Comparison of ENCODE assay signal across 23 mouse cellular contexts in the genomic region with DNA sequence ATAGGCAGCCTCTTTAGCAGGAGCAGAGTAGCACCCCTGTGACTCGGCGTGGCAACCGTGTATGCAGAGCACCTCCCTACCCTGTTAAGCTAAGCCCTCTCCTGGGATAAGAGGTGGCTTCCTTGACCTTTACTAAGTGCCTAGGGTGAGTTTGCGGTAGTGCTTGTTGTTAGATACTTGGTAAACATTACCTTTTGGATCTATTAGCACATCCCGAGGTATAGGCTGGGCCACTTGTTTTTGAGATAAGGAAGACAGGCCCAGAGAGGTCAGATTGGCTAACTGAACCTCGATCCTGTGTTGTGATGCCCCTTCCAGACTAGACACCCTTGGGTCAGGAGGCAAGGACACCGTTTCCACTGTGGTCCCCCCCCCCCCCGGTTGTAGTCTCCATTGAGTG. TPM values are rescaled to one million over a fixed set of nuclear protein-coding genes. Genes with fewer than 3 reads are reported as not detected.
DNase-seq lines count a peak whose midpoint lies in the region; ATAC-seq and TF ChIP-seq lines count a peak whose summit lies in the region.
"Had no signal": no experiment of that assay in that cellular context is flagged by ENCODE, and none has a peak within 500 bp of the region (broad histone marks: within the 10 kb centered on the region; RNA-seq: fewer than 3 reads in every experiment).

No protein-coding gene starts in this region.

- no peaks in the 10 kb centered on the region for H3K9me3 ChIP-seq in liver, embryonic 13.5 days (replicated peaks)
- H3K9me3 ChIP-seq in liver, embryonic 11.5 days (ENCODE audit: control insufficient read depth, low read length), result no peaks in the 10 kb centered on the region
- H3K9me3 ChIP-seq in CH12.LX (replicated peaks; ENCODE audit: low read length), result no peaks in the 10 kb centered on the region
- no peaks in the 10 kb centered on the region for H3K9me3 ChIP-seq in stomach, postnatal 0 days (ENCODE audit: control insufficient read depth, low read length)
- H3K9me3 ChIP-seq: embryonic facial prominence, embryonic 10.5 days; embryonic facial prominence, embryonic 13.5 days; forebrain, embryonic 12.5 days; forebrain, embryonic 15.5 days; hindbrain, embryonic 12.5 days; hindbrain, embryonic 15.5 days had no signal

- H3K79me2 ChIP-seq in CH12.LX (replicated peaks; ENCODE audit: control insufficient read depth, extremely low read depth, insufficient read depth, poor library complexity, severe bottlenecking), result peaks cover 94% of the 10 kb centered on the region

- TF ChIP-seq POLR2A in CH12.LX (IDR thresholded peaks at IDR 0.05; ENCODE audit: low read depth, low read length), result no peak; the same call in 1 of the 2 replicates

- H3K4me2 ChIP-seq in liver, embryonic 13.5 days, result no peak overlapping the region
- H3K4me2 ChIP-seq in liver, embryonic 11.5 days, result no peak overlapping the region
- peak overlapping the region; percentile 73 for H3K4me2 ChIP-seq in CH12.LX (ENCODE audit: insufficient read depth, low read depth, poor library complexity, severe bottlenecking)
- H3K4me2 ChIP-seq in stomach, postnatal 0 days (replicated peaks; ENCODE audit: low read depth), result no peak overlapping the region
- H3K4me2 ChIP-seq: embryonic facial prominence, embryonic 13.5 days; forebrain, embryonic 12.5 days; forebrain, embryonic 15.5 days; heart, embryonic 11.5 days; hindbrain, embryonic 12.5 days; hindbrain, embryonic 15.5 days had no signal

- in situ Hi-C loops in CH12.LX (cut with MboI; ENCODE audit: low pct_ligation_motif_present, low pct_unique_long_range_greater_than_20kb, low sequenced_read_pairs), result no loop called here

- WGBS in liver, embryonic 13.5 days (ENCODE audit: insufficient replicate concordance), result 62% methylated on average over 8 of the region's 8 CpGs
- WGBS in liver, embryonic 11.5 days, result 62% methylated on average over 8 of the region's 8 CpGs
- 59% methylated on average over 8 of the region's 8 CpGs for WGBS in stomach, postnatal 0 days

- peaks cover 47% of the 10 kb centered on the region for H3K36me3 ChIP-seq in liver, embryonic 13.5 days
- peaks cover 8% of the 10 kb centered on the region; the same call in 1 of the 2 replicates for H3K36me3 ChIP-seq in liver, embryonic 11.5 days (ENCODE audit: control insufficient read depth, insufficient read depth, low read length)
- H3K36me3 ChIP-seq in CH12.LX (replicated peaks in 1 of 2; ENCODE audit: control insufficient read depth in 1 of 2, insufficient read depth in 1 of 2, low read length in 1 of 2), result peaks cover 29 to 73% of the 10 kb centered on the region in 2 experiments
- no peaks in the 10 kb centered on the region for H3K36me3 ChIP-seq in stomach, postnatal 0 days (ENCODE audit: control insufficient read depth, insufficient read depth, low read length)
- H3K36me3 ChIP-seq: forebrain, embryonic 15.5 days; hindbrain, embryonic 12.5 days; hindbrain, embryonic 15.5 days had no signal

- peaks cover 99% of the 10 kb centered on the region for H3K4me1 ChIP-seq in liver, embryonic 13.5 days (replicated peaks)
- H3K4me1 ChIP-seq in liver, embryonic 11.5 days (replicated peaks; ENCODE audit: control insufficient read depth, insufficient read depth, low read length), result peaks cover 84% of the 10 kb centered on the region
- peaks cover 66 to 98% of the 10 kb centered on the region in 2 experiments for H3K4me1 ChIP-seq in CH12.LX (ENCODE audit: control insufficient read depth in 1 of 2, insufficient read depth in 2 of 2)
- peaks cover 7% of the 10 kb centered on the region for H3K4me1 ChIP-seq in stomach, postnatal 0 days (replicated peaks; ENCODE audit: control insufficient read depth, insufficient read depth)

- H3K27ac ChIP-seq in liver, embryonic 13.5 days, result peak overlapping the region; percentile 9; the same call in 1 of the 2 replicates
- H3K27ac ChIP-seq in liver, embryonic 11.5 days (ENCODE audit: low read depth, low read length), result no peak overlapping the region
- peak overlapping the region; percentile 95 for H3K27ac ChIP-seq in CH12.LX (ENCODE audit: insufficient read depth, low read depth)
- no peak overlapping the region for H3K27ac ChIP-seq in stomach, postnatal 0 days (replicated peaks)
- H3K27ac ChIP-seq: embryonic facial prominence, embryonic 10.5 days; embryonic facial prominence, embryonic 13.5 days; forebrain, embryonic 12.5 days; forebrain, embryonic 15.5 days; hindbrain, embryonic 12.5 days; hindbrain, embryonic 15.5 days had no signal

- TF ChIP-seq EP300 in CH12.LX (IDR thresholded peaks at IDR 0.05; ENCODE audit: low read length), result no peak
- no peak for TF ChIP-seq EP300 in stomach, postnatal 0 days (optimal IDR thresholded peaks at IDR 0.05)

- no peak for TF ChIP-seq RAD21 in CH12.LX (IDR thresholded peaks at IDR 0.05; ENCODE audit: low read depth, low read length)

- DNase-seq in adrenal gland, postnatal 25 days, result peak; percentile 0
- DNase-seq in adrenal gland, adult (ENCODE audit: inconsistent age in 2 of 2, low spot score in 1 of 2), result no peak
- DNase-seq in liver, embryonic 13.5 days, result no peak
- no peak for DNase-seq in liver, embryonic 11.5 days (ENCODE audit: low spot score)
- no peak for DNase-seq in CH12.LX (ENCODE audit: extremely low read depth)
- DNase-seq in stomach, postnatal 0 days (ENCODE audit: low spot score), result no peak
- DNase-seq in right cerebral cortex, adult 18-20 months, result no peak
- DNase-seq: adrenal gland, adult 8-10 months; B cell, adult 2 months; cerebellum, adult 11-12 months; cerebellum, adult 8-10 months; cerebellum, postnatal 36 days; embryo, embryonic 11 days; gastrocnemius, postnatal 10 days; heart, adult 11 months had no signal

- no peak overlapping the region for H3K4me3 ChIP-seq in liver, embryonic 13.5 days (replicated peaks)
- H3K4me3 ChIP-seq in liver, embryonic 11.5 days (ENCODE audit: low read depth, low read length), result no peak overlapping the region
- H3K4me3 ChIP-seq in CH12.LX (replicated peaks in 1 of 3; ENCODE audit: low read depth in 2 of 3, low read length in 2 of 3, poor library complexity in 1 of 3), result no peak overlapping the region
- no peak overlapping the region for H3K4me3 ChIP-seq in stomach, postnatal 0 days (ENCODE audit: low read depth, low read length)
- H3K4me3 ChIP-seq: embryonic facial prominence, embryonic 10.5 days; embryonic facial prominence, embryonic 13.5 days; erythroblast, embryonic 14.5 days; forebrain, embryonic 12.5 days; forebrain, embryonic 15.5 days; hindbrain, embryonic 12.5 days; hindbrain, embryonic 15.5 days had no signal

- dilution Hi-C loops in CH12.LX (cut with MboI; ENCODE audit: extremely low pct_ligation_motif_present, extremely low pct_unique_long_range_greater_than_20kb, low sequenced_read_pairs), result no loop called here

- no peak for TF ChIP-seq CTCF in CH12.LX (conservative IDR thresholded peaks at IDR 0.05 in 1 of 2, IDR thresholded peaks at IDR 0.05 in 1 of 2; ENCODE audit: low read depth in 2 of 2, low read length in 2 of 2)
- TF ChIP-seq CTCF in stomach, postnatal 0 days (IDR thresholded peaks at IDR 0.05; ENCODE audit: low read depth), result no peak

- H3K9ac ChIP-seq in liver, embryonic 13.5 days, result no peak overlapping the region
- no peak overlapping the region for H3K9ac ChIP-seq in liver, embryonic 11.5 days (ENCODE audit: low read depth, low read length)
- H3K9ac ChIP-seq in CH12.LX (ENCODE audit: insufficient read depth, low read depth), result peak overlapping the region; percentile 47; the same call in 1 of the 2 replicates
- no peak overlapping the region for H3K9ac ChIP-seq in stomach, postnatal 0 days (ENCODE audit: low read length)
- H3K9ac ChIP-seq: embryonic facial prominence, embryonic 13.5 days; forebrain, embryonic 12.5 days; forebrain, embryonic 15.5 days; hindbrain, embryonic 12.5 days; hindbrain, embryonic 15.5 days had no signal

- no peak for ATAC-seq in liver, embryonic 13.5 days (ENCODE audit: low read depth)
- ATAC-seq in liver, embryonic 11.5 days (replicated peaks; ENCODE audit: low FRiP score), result no peak
- ATAC-seq in stomach, postnatal 0 days (ENCODE audit: low FRiP score, low TSS enrichment), result peak; percentile 44; the same call in 1 of the 2 replicates
- ATAC-seq: forebrain, embryonic 15.5 days had no signal

- H3K27me3 ChIP-seq in liver, embryonic 13.5 days, result no peaks in the 10 kb centered on the region
- no peaks in the 10 kb centered on the region for H3K27me3 ChIP-seq in liver, embryonic 11.5 days (replicated peaks; ENCODE audit: control insufficient read depth, insufficient read depth, low read length)
- no peaks in the 10 kb centered on the region for H3K27me3 ChIP-seq in CH12.LX (replicated peaks)
- H3K27me3 ChIP-seq in stomach, postnatal 0 days (ENCODE audit: control insufficient read depth, insufficient read depth, low read length), result no peaks in the 10 kb centered on the region
- H3K27me3 ChIP-seq: embryonic facial prominence, embryonic 13.5 days; forebrain, embryonic 12.5 days; forebrain, embryonic 15.5 days; hindbrain, embryonic 12.5 days; hindbrain, embryonic 15.5 days had no signal

TF ChIP-seq in CH12.LX, 34 proteins besides CTCF, POLR2A, EP300 and RAD21:
- TF ChIP-seq ELF1 (IDR thresholded peaks at IDR 0.05; ENCODE audit: low read depth, low read length), result no peak
- no peak for TF ChIP-seq ZKSCAN1 (IDR thresholded peaks at IDR 0.05; ENCODE audit: borderline replicate concordance, low read depth, low read length)
- TF ChIP-seq MYC (IDR thresholded peaks at IDR 0.05; ENCODE audit: low read depth, low read length), result no peak

RNA-seq across cellular contexts. Expression of gene Anp32a, which starts 16.5 kb away (rescaled TPM):
- total RNA-seq in adrenal gland, postnatal 25 days (2021), result 271 and 320 TPM in 2 replicates
- 102 and 117 TPM in 2 replicates for polyA plus RNA-seq in liver, embryonic 13.5 days (2015; fragmentation: Nextera tagmentation; extraction: Ambion mirVana)
- 107 and 112 TPM in 2 replicates for polyA plus RNA-seq in liver, embryonic 11.5 days (2014; fragmentation: Nextera tagmentation; extraction: Ambion mirVana)
- total RNA-seq in CH12.LX (2012; rRNA removed) (585 and 608 TPM in 2 replicates), CH12.LX (2014; rRNA removed) (809 and 869 TPM in 2 replicates)
- 1,207 and 1,391 TPM in 2 replicates for polyA plus RNA-seq in CH12.LX (2012; ENCODE audit: insufficient read length, low read depth)
- polyA plus RNA-seq in stomach, postnatal 0 days (2015; fragmentation: Nextera tagmentation; extraction: Ambion mirVana), result 67.9 and 89.9 TPM in 2 replicates

Comparison
In these comparisons a context has a peak if more than half of its experiments do, and no peak if none do; other contexts are left out.
1. H3K27ac ChIP-seq: peak in liver, embryonic 13.5 days (single experiment) and CH12.LX (single experiment); none in liver, embryonic 11.5 days (single experiment) and stomach, postnatal 0 days (single experiment).
2. RNA of gene Anp32a, which starts 16.5 kb away (polyA plus RNA-seq): 1,207 to 1,391 TPM in CH12.LX; 107 to 112 TPM in liver, embryonic 11.5 days, 102 to 117 TPM in liver, embryonic 13.5 days and 67.9 to 89.9 TPM in stomach, postnatal 0 days; every median in the first group is over 10 times any median in the second.